Mouse (Mus musculus) midbrain, embryonic 13.5 days (tissue): Measurements from ENCODE around the gene Ubr2. TPM values are rescaled to one million over a fixed set of nuclear protein-coding genes. Genes with fewer than 3 reads are reported as not detected.

ENCODE experiments used
- ATAC-seq: fragments of 200-750 bp; cut with Nextera tagmentation; 2 replicates; pipeline ENCODE4 v1.8.0; 2017; ENCODE audit warnings: mild to moderate bottlenecking, moderate TSS enrichment, moderate library complexity
- H3K27ac ChIP-seq: fragments of 300-500 bp; sonication (generic); 2 replicates; pipeline ENCODE4 v1.5.1; 2015; ENCODE audit warnings: inconsistent platforms, mild to moderate bottlenecking, moderate library complexity
- H3K27me3 ChIP-seq: fragments of 300-500 bp; sonication (generic); 2 replicates; pipeline ENCODE4 v1.6.1; 2015; ENCODE audit warnings: mild to moderate bottlenecking, inconsistent platforms
- H3K36me3 ChIP-seq: fragments of 300-500 bp; sonication (generic); 2 replicates; pipeline ENCODE4 v1.6.1; 2015; ENCODE audit warnings: mild to moderate bottlenecking, inconsistent platforms
- H3K4me1 ChIP-seq: fragments of 300-500 bp; sonication (generic); replicated peaks from 2 replicates; pipeline ENCODE4 v1.6.1; 2015; ENCODE audit warnings: inconsistent platforms
- H3K4me2 ChIP-seq: fragments of 300-500 bp; sonication (generic); replicated peaks from 2 replicates; pipeline ENCODE4 v1.6.1; 2015; ENCODE audit warnings: moderate library complexity, mild to moderate bottlenecking, inconsistent platforms
- H3K4me3 ChIP-seq: fragments of 300-500 bp; sonication (generic); replicated peaks from 2 replicates; pipeline ENCODE4 v1.5.1; 2015; ENCODE audit warnings: mild to moderate bottlenecking, inconsistent platforms
- H3K9ac ChIP-seq: fragments of 300-500 bp; sonication (generic); replicated peaks from 2 replicates; pipeline ENCODE4 v1.6.1; 2015; ENCODE audit warnings: mild to moderate bottlenecking, inconsistent platforms
- H3K9me3 ChIP-seq: fragments of 300-500 bp; sonication (generic); 2 replicates; pipeline ENCODE4 v1.6.1; 2016; ENCODE audit warnings: mild to moderate bottlenecking, inconsistent platforms
- WGBS: fragments of 180-500 bp; shearing (Covaris S2); methylation state at CpG from one replicate; pipeline ENCODE4 v1.1.7; 2015; 5-methylcytosine and 5-hydroxymethylcytosine counted together
- polyA plus RNA-seq: library from polyadenylated mRNA; unstranded; fragments of >200 nt; fragmentation: Nextera tagmentation; extraction: Ambion mirVana; gene quantifications from 2 replicates; pipeline ENCODE4 v1.2.1, GENCODE M21; 2015

Gene Ubr2
- polyA plus RNA-seq, 1 experiment from 2014 or later, result 18.0 TPM

DNA sequence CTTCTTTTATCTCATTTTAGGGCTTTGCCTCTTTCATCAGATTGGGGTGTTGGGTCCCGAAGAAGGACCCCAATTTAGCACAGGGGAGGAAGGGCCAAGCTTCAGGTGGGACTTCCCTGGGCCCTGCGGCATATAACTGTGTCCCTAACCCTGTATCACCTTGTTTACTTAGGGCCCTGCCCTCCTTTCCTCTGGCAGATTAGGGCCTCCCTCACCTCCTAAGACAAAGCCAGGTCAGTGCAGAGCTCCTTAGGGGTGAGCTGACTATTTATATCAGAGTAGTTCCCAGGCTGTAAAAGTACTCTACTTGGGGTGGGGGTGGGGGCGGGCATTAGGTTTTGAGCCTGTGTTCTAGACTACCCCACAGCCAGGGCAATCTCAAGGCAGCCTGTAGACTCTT, 95.2 kb downstream of the Ubr2 start:
- no peak overlapping the region for H3K4me2 ChIP-seq
- WGBS, result 72% methylated on average over 3 of the region's 3 CpGs

DNA sequence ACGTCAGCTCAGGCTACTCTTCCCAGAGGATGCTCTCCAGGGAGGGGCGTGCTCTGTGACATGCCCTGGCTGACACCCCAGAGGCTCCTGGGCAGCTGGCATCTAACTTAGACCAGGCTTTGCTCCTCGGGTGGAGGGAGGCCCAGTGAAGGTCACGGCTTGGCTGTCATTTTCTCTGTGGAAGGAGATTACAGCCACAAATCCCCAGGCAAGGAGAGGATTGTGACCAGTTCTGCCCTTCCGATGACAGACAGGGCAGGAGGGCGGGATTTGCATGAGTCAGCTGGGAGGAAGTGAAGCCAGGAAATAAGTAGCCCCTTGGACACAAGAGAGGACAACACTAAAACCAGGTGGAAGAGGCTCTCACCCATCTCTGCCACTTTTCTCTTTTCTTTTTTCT, 98.0 kb downstream of the Ubr2 start:
- Histone ChIP-seq H3K36me3 (no peaks in the 10 kb centered on the region), H3K4me3 (no peak overlapping the region), H3K9ac (no peak overlapping the region), H3K4me1 (peaks cover 5% of the 10 kb centered on the region; the same call in 1 of the 2 replicates), H3K27ac (peak overlapping the region; percentile 35; the same call in 1 of the 2 replicates), H3K9me3 (no peaks in the 10 kb centered on the region), H3K4me2 (no peak overlapping the region), H3K27me3 (no peaks in the 10 kb centered on the region)
- 0 out of 2 replicates have a peak, but pooled peaks have one; percentile 30 for ATAC-seq
- WGBS, result 35% methylated on average over 6 of the region's 6 CpGs

More for the DNA sequence above, 95.2 kb downstream of the Ubr2 start:
- Histone ChIP-seq H3K36me3 (no peaks in the 10 kb centered on the region), H3K27me3 (no peaks in the 10 kb centered on the region), H3K4me3 (no peak overlapping the region), H3K27ac (no peak overlapping the region), H3K9ac (no peak overlapping the region), H3K9me3 (no peaks in the 10 kb centered on the region), H3K4me1 (peaks cover 5% of the 10 kb centered on the region; the same call in 1 of the 2 replicates)
- no peak for ATAC-seq

DNA sequence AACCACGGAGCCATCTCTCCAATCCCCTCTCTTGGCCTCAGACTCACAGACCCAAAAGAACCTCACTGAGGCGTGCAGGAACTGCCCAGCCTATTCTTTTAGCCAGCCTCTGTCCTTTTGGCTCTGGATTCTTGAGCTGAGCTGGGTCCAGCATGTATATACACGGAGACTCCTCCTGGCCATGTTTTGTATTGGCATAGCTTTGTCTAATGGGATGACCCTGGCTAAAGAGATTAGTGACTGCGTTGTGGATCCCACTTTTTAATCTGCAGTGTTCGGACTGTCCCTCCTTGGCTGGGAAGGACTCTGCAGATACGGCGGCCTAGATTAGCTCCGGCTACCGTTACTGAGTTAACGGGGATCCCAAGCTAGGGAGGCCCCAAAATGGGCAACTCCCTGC, 100.2 kb downstream of the Ubr2 start, which contains the start of gene Prph2:
Gene Prph2 (plus strand): TSS at position 274 of the 400 bp plus-strand sequence.
- no peak within 1 kb of the TSS for H3K27ac ChIP-seq
- H3K9me3 ChIP-seq, result no peaks in the 10 kb centered on the region
- ATAC-seq, result no peak
- WGBS, result 82% methylated on average over 10 of the region's 10 CpGs
- H3K4me2 ChIP-seq, result no peak within 1 kb of the TSS
- no peak within 1 kb of the TSS for H3K4me3 ChIP-seq
- no peaks in the 10 kb centered on the region for H3K36me3 ChIP-seq
- no peaks in the 10 kb centered on the region for H3K27me3 ChIP-seq
- H3K4me1 ChIP-seq, result peaks cover 5% of the 10 kb centered on the region; the same call in 1 of the 2 replicates
- no peak within 1 kb of the TSS for H3K9ac ChIP-seq

DNA sequence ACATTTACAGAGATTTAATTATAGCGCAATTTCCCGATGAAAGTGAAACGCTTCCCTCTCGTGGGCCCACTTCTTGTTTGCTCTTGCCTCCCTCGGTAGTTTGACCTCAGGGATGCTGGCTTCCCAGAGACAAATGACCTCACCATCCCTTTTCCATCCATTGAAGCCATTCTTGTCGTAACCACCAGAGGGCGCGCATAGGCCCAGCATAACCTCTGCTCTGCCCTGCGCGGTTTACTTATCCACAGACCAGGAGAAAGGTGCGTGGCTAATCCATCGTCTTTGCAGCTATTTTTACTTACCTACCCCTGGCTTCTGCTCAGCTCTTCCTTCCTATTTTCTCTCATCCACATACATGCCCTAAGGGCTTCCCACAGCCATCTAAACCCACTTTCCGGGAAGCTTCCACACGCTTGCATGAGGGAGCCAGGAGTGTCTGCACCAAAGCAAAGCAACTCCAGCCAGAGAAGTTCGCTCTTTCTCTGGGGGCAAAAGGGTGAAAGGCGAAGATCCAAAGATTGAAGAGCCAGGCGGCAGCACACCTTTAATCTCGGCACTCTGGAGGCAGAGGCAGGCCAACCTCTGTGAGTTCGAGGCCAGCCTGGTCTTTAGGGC, 106.4 kb downstream of the Ubr2 start:
- Histone ChIP-seq H3K9ac (no peak overlapping the region), H3K4me1 (no peaks in the 10 kb centered on the region), H3K4me2 (no peak overlapping the region), H3K36me3 (no peaks in the 10 kb centered on the region), H3K4me3 (no peak overlapping the region), H3K27ac (no peak overlapping the region), H3K27me3 (no peaks in the 10 kb centered on the region), H3K9me3 (no peaks in the 10 kb centered on the region)
- ATAC-seq, result peak; percentile 78
- 24% methylated on average over 19 of the region's 19 CpGs for WGBS

- Histone ChIP-seq H3K27me3 (no peaks in the 10 kb centered on the region), H3K4me1 (no peaks in the 10 kb centered on the region), H3K4me3 (no peak overlapping the region), H3K9me3 (no peaks in the 10 kb centered on the region), H3K9ac (no peak overlapping the region), H3K4me2 (no peak overlapping the region), H3K36me3 (no peaks in the 10 kb centered on the region), H3K27ac (no peak overlapping the region)
- WGBS, result 49% methylated on average over 2 of the region's 2 CpGs
- no peak for ATAC-seq
These were observed 109.4 kb downstream of the Ubr2 start for GRCm38 (mm10) chr17:46900941-46901340.

GRCm38 (mm10) chr17:46897221-46897950, 113.0 kb downstream of the Ubr2 start:
- WGBS, result 49% methylated on average over 13 of the region's 13 CpGs
- no peak overlapping the region for H3K4me2 ChIP-seq
- H3K4me3 ChIP-seq, result no peak overlapping the region
- H3K36me3 ChIP-seq, result peaks cover 4% of the 10 kb centered on the region
- peaks cover 16% of the 10 kb centered on the region for H3K4me1 ChIP-seq
- H3K27ac ChIP-seq, result no peak overlapping the region
- no peak for ATAC-seq
- no peaks in the 10 kb centered on the region for H3K9me3 ChIP-seq
- H3K9ac ChIP-seq, result no peak overlapping the region
- no peaks in the 10 kb centered on the region for H3K27me3 ChIP-seq

- WGBS, result 98% methylated on average over 9 of the region's 9 CpGs
- Histone ChIP-seq H3K9ac (no peak overlapping the region), H3K4me3 (no peak overlapping the region), H3K27ac (no peak overlapping the region), H3K9me3 (no peaks in the 10 kb centered on the region), H3K27me3 (no peaks in the 10 kb centered on the region), H3K36me3 (peaks cover 4% of the 10 kb centered on the region), H3K4me2 (no peak overlapping the region), H3K4me1 (peaks cover 30% of the 10 kb centered on the region)
- ATAC-seq, result no peak
These were observed 114.9 kb downstream of the Ubr2 start for GRCm38 (mm10) chr17:46895426-46895825.

- 2% methylated on average over 54 of the region's 64 CpGs for WGBS
- H3K4me3 ChIP-seq, result peak overlapping the region; percentile 73
- peak overlapping the region; percentile 93 for H3K27ac ChIP-seq
- H3K36me3 ChIP-seq, result peaks cover 4% of the 10 kb centered on the region
- H3K9me3 ChIP-seq, result no peaks in the 10 kb centered on the region
- peak overlapping the region; percentile 89 for H3K9ac ChIP-seq
- peak; percentile 10; the same call in 1 of the 2 replicates for ATAC-seq
- H3K4me2 ChIP-seq, result peak overlapping the region; percentile 98
- H3K27me3 ChIP-seq, result no peaks in the 10 kb centered on the region
- peaks cover 44% of the 10 kb centered on the region for H3K4me1 ChIP-seq
These were observed 119.3 kb downstream of the Ubr2 start for GRCm38 (mm10) chr17:46890843-46891594.

GRCm38 (mm10) chr17:46890116-46890815, 120.1 kb downstream of the Ubr2 start, which contains the start of gene Tbcc:
Tbcc (plus strand) TSS chr17:46890684.
- H3K27me3 ChIP-seq, result no peaks in the 10 kb centered on the region
- under 1% methylated on average over 40 of the region's 40 CpGs for WGBS
- ATAC-seq, result peak; percentile 92
- H3K9ac ChIP-seq, result peak within 1 kb of the TSS; percentile 89
- peaks cover 4% of the 10 kb centered on the region for H3K36me3 ChIP-seq
- H3K9me3 ChIP-seq, result no peaks in the 10 kb centered on the region
- H3K4me3 ChIP-seq, result peak within 1 kb of the TSS; percentile 73
- peaks cover 49% of the 10 kb centered on the region for H3K4me1 ChIP-seq
- peak within 1 kb of the TSS; percentile 98 for H3K4me2 ChIP-seq
- H3K27ac ChIP-seq, result peak within 1 kb of the TSS; percentile 97

DNA sequence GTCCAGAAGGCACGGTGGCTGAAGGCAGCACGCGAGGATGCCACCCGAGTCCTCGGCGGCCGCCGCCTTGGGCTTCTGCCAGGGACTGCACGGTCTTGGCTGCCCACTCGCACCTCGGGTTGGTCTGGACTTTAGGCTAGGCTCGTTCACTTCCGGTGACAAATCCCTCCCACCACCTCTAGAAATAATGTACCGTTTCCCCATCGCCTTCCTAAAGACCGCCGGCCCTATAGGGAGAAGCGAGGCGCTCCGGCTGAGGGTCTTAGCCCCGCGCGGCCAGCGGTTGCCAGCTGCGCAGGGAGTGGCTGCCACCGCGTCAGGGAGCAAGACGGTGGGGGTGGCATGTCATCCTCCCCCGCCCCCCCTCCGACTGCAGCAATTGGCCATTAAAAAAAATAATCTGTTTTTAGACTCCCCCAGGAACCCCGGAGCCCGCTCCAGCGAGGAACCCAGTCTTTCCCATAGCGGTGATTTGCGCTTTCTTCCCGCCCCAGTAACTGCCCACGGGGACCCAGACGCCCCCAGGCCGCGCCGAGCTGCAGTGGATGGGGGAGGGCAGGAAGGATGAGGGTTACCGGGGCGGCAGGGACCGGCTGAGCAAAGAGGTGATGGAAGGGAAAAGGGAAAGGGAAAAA, 120.8 kb downstream of the Ubr2 start:
- H3K4me2 ChIP-seq, result peak overlapping the region; percentile 81
- WGBS, result under 1% methylated on average over 44 of the region's 44 CpGs
- no peaks in the 10 kb centered on the region for H3K9me3 ChIP-seq
- peaks cover 49% of the 10 kb centered on the region for H3K4me1 ChIP-seq
- peak; percentile 77 for ATAC-seq
- H3K27me3 ChIP-seq, result no peaks in the 10 kb centered on the region
- peak overlapping the region; percentile 73 for H3K4me3 ChIP-seq
- peaks cover 4% of the 10 kb centered on the region for H3K36me3 ChIP-seq
- H3K27ac ChIP-seq, result peak overlapping the region; percentile 97
- H3K9ac ChIP-seq, result peak overlapping the region; percentile 81
